Mouse (Mus musculus) ES-E14 (cell line): ENCODE measurements around the gene Dnajb6.

Experiments used
- CHD2 ChIP-seq: IDR thresholded peaks from 2 replicates; pipeline ENCODE4 v1.6.1; 2014; ENCODE audit warnings: mild to moderate bottlenecking, low read depth, low read length, inconsistent platforms
- MAFK ChIP-seq: IDR thresholded peaks from 2 replicates; pipeline ENCODE4 v1.6.1; 2014; ENCODE audit warnings: mild to moderate bottlenecking, low read depth, low read length, inconsistent platforms; ENCODE audit not compliant: insufficient read depth

- TF ChIP-seq CHD2: no peak
- TF ChIP-seq MAFK: no peak
Observed at GRCm38 (mm10) chr5:29737471-29737870, 2.0 kb downstream of the Dnajb6 start.
